Mouse (Mus musculus): ENCODE results near the gene Spryd3.
A peak's percentile ranks its signal among the peaks of the same experiment; 100 is the strongest.

Spryd3 gene

GRCm38 (mm10) chr15:102112827-102113226 lies 23.2 kb downstream of the Spryd3 start:
- DNase-seq (ENCODE audit: low spot score in 2 of 2) = no peak

GRCm38 (mm10) chr15:102112181-102112580 lies 23.9 kb downstream of the Spryd3 start:
- DNase-seq (ENCODE audit: low spot score in 2 of 2) = no peak

- no peak for DNase-seq (ENCODE audit: low spot score in 2 of 2)
Observed at GRCm38 (mm10) chr15:102111495-102111829, 24.6 kb downstream of the Spryd3 start.

- DNase-seq (ENCODE audit: low spot score in 2 of 2) = no peak
Observed at GRCm38 (mm10) chr15:102110701-102111494, 25.1 kb downstream of the Spryd3 start.

- DNase-seq (ENCODE audit: low spot score in 2 of 2) = no peak
Observed at GRCm38 (mm10) chr15:102110271-102110670, 25.8 kb downstream of the Spryd3 start.

- peak in 1 of 2 experiments; percentile 66 for DNase-seq (ENCODE audit: low spot score in 2 of 2)
Observed at GRCm38 (mm10) chr15:102108651-102109525, 27.1 kb downstream of the Spryd3 start.

GRCm38 (mm10) chr15:102107689-102108573 lies 28.1 kb downstream of the Spryd3 start:
- no peak for DNase-seq (ENCODE audit: low spot score in 2 of 2)

- DNase-seq (ENCODE audit: low spot score in 2 of 2) = no peak
Observed at GRCm38 (mm10) chr15:102106754-102107456, 29.1 kb downstream of the Spryd3 start.

- DNase-seq (ENCODE audit: low spot score in 2 of 2) = no peak
Observed at GRCm38 (mm10) chr15:102105764-102106730, 30.0 kb downstream of the Spryd3 start.

- no peak for DNase-seq (ENCODE audit: low spot score in 2 of 2)
Observed at GRCm38 (mm10) chr15:102105360-102105759, 30.7 kb downstream of the Spryd3 start.

- no peak for DNase-seq (ENCODE audit: low spot score in 2 of 2)
Observed at GRCm38 (mm10) chr15:102103947-102104555, 32.0 kb downstream of the Spryd3 start.

GRCm38 (mm10) chr15:102103371-102103946 lies 32.6 kb downstream of the Spryd3 start:
- DNase-seq (ENCODE audit: low spot score in 2 of 2) = no peak

- DNase-seq (ENCODE audit: low spot score in 2 of 2) = no peak
Observed at GRCm38 (mm10) chr15:102102548-102103121, 33.4 kb downstream of the Spryd3 start.

GRCm38 (mm10) chr15:102101672-102102541 lies 34.1 kb downstream of the Spryd3 start:
- no peak for DNase-seq (ENCODE audit: low spot score in 2 of 2)

- DNase-seq (ENCODE audit: low spot score in 2 of 2) = no peak
Observed at GRCm38 (mm10) chr15:102100996-102101671, 34.9 kb downstream of the Spryd3 start.

- peak; percentile 68 to 71 for DNase-seq (ENCODE audit: low spot score in 2 of 2)
Observed at GRCm38 (mm10) chr15:102100161-102100981, 35.7 kb downstream of the Spryd3 start, which contains the start of gene Tns2. Tns2 (plus strand) TSS chr15:102100413.
